Mouse (Mus musculus) heart, embryonic 14.5 days (tissue): ENCODE data around the gene Gm20479. TPM values are rescaled to one million over a fixed set of nuclear protein-coding genes. Genes with fewer than 3 reads are reported as not detected.

Source experiments
- ATAC-seq: fragments of 200-750 bp; cut with Nextera tagmentation; 2 replicates; pipeline ENCODE4 v1.8.0; 2017; ENCODE audit warnings: low read depth, moderate TSS enrichment; ENCODE audit not compliant: insufficient number of reproducible peaks, insufficient read depth, low FRiP score
- H3K27ac ChIP-seq, 2 experiments: fragments of 200-500 bp in 1 of 2; fragments of 300-500 bp in 1 of 2; sonication (generic) in 1 of 2; replicated peaks in 1 of 2; 2 replicates each; pipeline ENCODE4 v1.5.1; 2012 to 2014; ENCODE audit warnings: low read depth in 2 of 2, low read length in 2 of 2, control low read depth in 1 of 2, mild to moderate bottlenecking in 1 of 2, mixed read lengths in 1 of 2; ENCODE audit not compliant: control insufficient read depth in 1 of 2, insufficient read depth in 1 of 2
- H3K27me3 ChIP-seq: fragments of 300-500 bp; sonication (generic); 2 replicates; pipeline ENCODE4 v1.6.1; 2014; ENCODE audit warnings: mild to moderate bottlenecking, low read length, control low read depth; ENCODE audit not compliant: control insufficient read depth, insufficient read depth
- H3K36me3 ChIP-seq: fragments of 300-500 bp; sonication (generic); 2 replicates; pipeline ENCODE4 v1.6.1; 2014; ENCODE audit warnings: mild to moderate bottlenecking, control low read depth, low read length, mixed read lengths; ENCODE audit not compliant: control insufficient read depth, insufficient read depth
- H3K4me1 ChIP-seq, 2 experiments: fragments of 200-500 bp in 1 of 2; fragments of 300-500 bp in 1 of 2; sonication (generic) in 1 of 2; 2 replicates each; pipeline ENCODE4 v1.6.1; 2012 to 2014; ENCODE audit warnings: low read length in 2 of 2, control low read depth in 1 of 2, mixed read lengths in 1 of 2; ENCODE audit not compliant: control insufficient read depth in 2 of 2, insufficient read depth in 2 of 2
- H3K4me2 ChIP-seq: fragments of 300-500 bp; sonication (generic); 2 replicates; pipeline ENCODE4 v1.6.1; 2014; ENCODE audit warnings: mild to moderate bottlenecking, low read length
- H3K4me3 ChIP-seq, 2 experiments: fragments of 200-500 bp in 1 of 2; fragments of 300-500 bp in 1 of 2; sonication (generic) in 1 of 2; 2 replicates each; pipeline ENCODE4 v1.5.1; 2012 to 2014; ENCODE audit warnings: low read length in 2 of 2, mild to moderate bottlenecking in 2 of 2, control low read depth in 1 of 2, low read depth in 1 of 2, moderate library complexity in 1 of 2; ENCODE audit not compliant: control insufficient read depth in 1 of 2, insufficient read depth in 1 of 2
- H3K9ac ChIP-seq: fragments of 300-500 bp; sonication (generic); 2 replicates; pipeline ENCODE4 v1.6.1; 2014; ENCODE audit warnings: mild to moderate bottlenecking, low read length
- H3K9me3 ChIP-seq: fragments of 300-500 bp; sonication (generic); 2 replicates; pipeline ENCODE4 v1.6.1; 2016; ENCODE audit warnings: low read length, control low read depth; ENCODE audit not compliant: control insufficient read depth
- WGBS: fragments of 180-500 bp; shearing (Covaris S2); extraction: QIAGEN DNeasy Blood & Tissue Kit; methylation state at CpG from one replicate; pipeline ENCODE4 v1.1.7; 2014; 5-methylcytosine and 5-hydroxymethylcytosine counted together
- polyA plus RNA-seq: library from polyadenylated mRNA; unstranded; fragments of >200 nt; fragmentation: Nextera tagmentation; extraction: Ambion mirVana; gene quantifications from 2 replicates; pipeline ENCODE4 v1.2.1, GENCODE M21; 2014

Gene Gm20479
- polyA plus RNA-seq, 1 experiment from 2014 or later = not detected

GRCm38 (mm10) chr7:27328161-27328560 is 29.1 kb downstream of the Gm20479 start:
- 85% methylated on average over 11 of the region's 11 CpGs for WGBS
- H3K27ac ChIP-seq = no peak overlapping the region
- H3K4me3 ChIP-seq = no peak overlapping the region
- no peaks in the 10 kb centered on the region for H3K9me3 ChIP-seq
- no peak for ATAC-seq
- peaks cover 7 to 37% of the 10 kb centered on the region in 2 experiments; a peak in 3 of 4 replicates for H3K4me1 ChIP-seq
- no peak overlapping the region for H3K9ac ChIP-seq
- H3K27me3 ChIP-seq = peaks cover 90% of the 10 kb centered on the region
- H3K36me3 ChIP-seq = peaks cover 33% of the 10 kb centered on the region; the same call in 1 of the 2 replicates
- H3K4me2 ChIP-seq = no peak overlapping the region

DNA sequence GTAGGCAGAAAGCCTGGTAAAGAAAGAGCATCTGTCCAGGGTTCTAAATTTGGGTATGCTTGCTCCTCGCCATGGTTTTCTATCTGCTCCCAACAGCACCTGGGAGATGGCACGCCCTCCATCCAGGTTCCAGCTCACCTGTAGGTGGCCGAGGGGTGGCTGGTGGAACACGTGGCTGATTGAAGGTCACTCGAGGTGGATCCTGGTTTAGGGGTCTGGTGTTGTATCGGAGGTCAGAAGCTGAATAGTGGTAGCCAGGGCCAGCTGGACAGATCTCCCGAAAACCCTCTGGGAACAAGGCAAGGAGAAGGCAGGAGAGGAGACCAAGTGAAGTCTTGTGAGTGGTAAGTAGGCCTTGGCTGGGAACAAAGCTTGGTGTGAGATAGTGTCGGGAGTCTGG is 29.7 kb downstream of the Gm20479 start:
- H3K27ac ChIP-seq = no peak overlapping the region
- WGBS = 89% methylated on average over 8 of the region's 8 CpGs
- peaks cover 90% of the 10 kb centered on the region for H3K27me3 ChIP-seq
- no peak overlapping the region for H3K9ac ChIP-seq
- H3K4me2 ChIP-seq = no peak overlapping the region
- no peak for ATAC-seq
- no peak overlapping the region for H3K4me3 ChIP-seq
- peaks cover 39% of the 10 kb centered on the region for H3K36me3 ChIP-seq
- H3K9me3 ChIP-seq = no peaks in the 10 kb centered on the region
- peaks cover 7 to 36% of the 10 kb centered on the region in 2 experiments; a peak in 3 of 4 replicates for H3K4me1 ChIP-seq

DNA sequence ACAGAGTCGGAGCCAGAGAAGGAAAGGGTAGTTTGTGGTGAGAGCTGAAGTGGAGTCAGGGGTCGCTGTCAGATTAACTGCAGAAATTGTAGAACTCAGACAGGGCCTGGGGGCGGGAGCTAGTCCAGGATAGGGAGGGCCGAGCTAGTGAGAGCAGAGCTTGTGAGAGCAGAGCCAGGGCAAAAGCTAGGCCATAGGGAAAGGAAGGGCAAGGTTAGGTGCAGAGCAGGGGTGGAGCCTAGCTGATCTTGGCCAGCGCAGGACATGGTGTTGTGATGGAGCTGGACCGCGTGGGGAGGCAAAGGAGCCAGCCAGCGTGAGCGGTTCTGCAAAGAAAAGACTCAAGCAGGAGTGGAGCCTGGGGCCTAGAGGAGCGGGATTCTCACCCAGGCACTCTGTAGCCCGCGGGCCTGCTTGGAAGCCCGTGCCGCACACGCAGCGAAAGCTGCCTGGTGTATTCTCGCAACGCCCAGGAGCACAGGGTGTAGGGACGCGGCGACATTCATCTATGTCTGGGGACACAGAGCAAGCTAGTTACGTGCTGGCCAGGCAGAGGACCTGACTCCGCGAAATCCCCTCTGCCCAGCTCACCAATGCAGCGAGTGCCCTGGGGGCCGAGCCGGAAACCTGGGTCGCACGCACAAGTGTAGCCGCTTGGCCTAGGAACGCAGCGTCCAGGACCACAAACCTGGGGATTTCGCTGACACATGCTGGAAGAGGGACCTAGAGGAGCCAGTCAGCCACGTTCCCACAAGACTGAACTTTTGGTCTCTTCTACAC is 30.9 kb downstream of the Gm20479 start:
- Histone ChIP-seq H3K9ac (no peak overlapping the region), H3K36me3 (peaks cover 41% of the 10 kb centered on the region), H3K9me3 (no peaks in the 10 kb centered on the region), H3K4me2 (peak overlapping the region; percentile 48), H3K27ac (no peak overlapping the region), H3K4me1 (peaks cover 5 to 28% of the 10 kb centered on the region in 2 experiments; a peak in 3 of 4 replicates), H3K4me3 (peak overlapping the region in 1 of 2 experiments; percentile 20; a peak in 1 of 4 replicates), H3K27me3 (peaks cover 79% of the 10 kb centered on the region)
- ATAC-seq = no peak
- 41% methylated on average over 34 of the region's 34 CpGs for WGBS

- WGBS = 6% methylated on average over 24 of the region's 24 CpGs
- H3K9me3 ChIP-seq = no peaks in the 10 kb centered on the region
- peak overlapping the region; percentile 15 to 20; a peak in 3 of 4 replicates for H3K4me3 ChIP-seq
- no peak overlapping the region for H3K27ac ChIP-seq
- peaks cover 5 to 23% of the 10 kb centered on the region in 2 experiments; a peak in 3 of 4 replicates for H3K4me1 ChIP-seq
- peaks cover 74% of the 10 kb centered on the region for H3K27me3 ChIP-seq
- ATAC-seq = no peak
- H3K36me3 ChIP-seq = peaks cover 41% of the 10 kb centered on the region
- H3K4me2 ChIP-seq = peak overlapping the region; percentile 48
- 0 out of 2 replicates have a peak overlapping the region, but pooled peaks have one; percentile 10 for H3K9ac ChIP-seq
These were observed 31.5 kb downstream of the Gm20479 start for GRCm38 (mm10) chr7:27325697-27326096.

GRCm38 (mm10) chr7:27324928-27325327 is 32.3 kb downstream of the Gm20479 start:
- Histone ChIP-seq H3K4me1 (peaks cover 3 to 16% of the 10 kb centered on the region in 2 experiments; a peak in 3 of 4 replicates), H3K4me3 (no peak overlapping the region), H3K27ac (no peak overlapping the region), H3K9ac (no peak overlapping the region), H3K4me2 (no peak overlapping the region), H3K36me3 (peaks cover 41% of the 10 kb centered on the region), H3K27me3 (peaks cover 66% of the 10 kb centered on the region), H3K9me3 (no peaks in the 10 kb centered on the region)
- no peak for ATAC-seq
- WGBS = 46% methylated on average over 18 of the region's 20 CpGs

DNA sequence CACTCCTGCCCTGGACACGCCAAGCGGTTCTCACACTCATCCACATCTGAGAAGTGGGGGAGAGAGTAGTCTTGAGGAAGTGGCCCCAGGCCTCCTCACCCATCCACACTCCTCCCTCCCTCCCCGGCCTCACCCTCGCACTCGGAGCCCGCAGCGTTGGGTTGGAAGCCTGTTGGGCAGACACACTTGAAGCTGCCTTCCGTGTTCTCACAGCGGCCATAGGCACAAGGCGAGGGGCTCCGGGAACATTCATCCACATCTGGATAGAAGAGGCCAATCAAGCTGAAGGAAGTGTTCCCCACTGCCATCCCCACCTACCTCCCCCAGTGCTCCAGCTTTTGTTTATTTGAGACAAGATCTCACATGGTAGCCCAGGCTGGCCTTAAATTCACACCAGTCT is 33.1 kb downstream of the Gm20479 start:
- H3K9ac ChIP-seq = no peak overlapping the region
- no peak overlapping the region for H3K4me3 ChIP-seq
- peaks cover 41% of the 10 kb centered on the region for H3K36me3 ChIP-seq
- H3K27ac ChIP-seq = no peak overlapping the region
- no peak for ATAC-seq
- H3K27me3 ChIP-seq = peaks cover 59% of the 10 kb centered on the region
- H3K4me2 ChIP-seq = no peak overlapping the region
- 92% methylated on average over 11 of the region's 11 CpGs for WGBS
- peaks cover 0 to 9% of the 10 kb centered on the region in 2 experiments; a peak in 3 of 4 replicates for H3K4me1 ChIP-seq
- no peaks in the 10 kb centered on the region for H3K9me3 ChIP-seq

- 89% methylated on average over 5 of the region's 5 CpGs for WGBS
- Histone ChIP-seq H3K36me3 (peaks cover 46% of the 10 kb centered on the region), H3K4me2 (no peak overlapping the region), H3K4me1 (peaks cover 0 to 4% of the 10 kb centered on the region in 2 experiments; a peak in 2 of 4 replicates), H3K27ac (no peak overlapping the region), H3K9me3 (no peaks in the 10 kb centered on the region), H3K4me3 (no peak overlapping the region), H3K27me3 (peaks cover 48% of the 10 kb centered on the region), H3K9ac (no peak overlapping the region)
- ATAC-seq = no peak
These were observed 34.2 kb downstream of the Gm20479 start for GRCm38 (mm10) chr7:27323001-27323400.
